Mouse (Mus musculus): ENCODE results near the gene Jmjd1c. TPM values are rescaled to one million over a fixed set of nuclear protein-coding genes. Genes with fewer than 3 reads are reported as not detected.

Jmjd1c gene
- polyA plus RNA-seq, 1 experiment = 22.7 TPM

DNA sequence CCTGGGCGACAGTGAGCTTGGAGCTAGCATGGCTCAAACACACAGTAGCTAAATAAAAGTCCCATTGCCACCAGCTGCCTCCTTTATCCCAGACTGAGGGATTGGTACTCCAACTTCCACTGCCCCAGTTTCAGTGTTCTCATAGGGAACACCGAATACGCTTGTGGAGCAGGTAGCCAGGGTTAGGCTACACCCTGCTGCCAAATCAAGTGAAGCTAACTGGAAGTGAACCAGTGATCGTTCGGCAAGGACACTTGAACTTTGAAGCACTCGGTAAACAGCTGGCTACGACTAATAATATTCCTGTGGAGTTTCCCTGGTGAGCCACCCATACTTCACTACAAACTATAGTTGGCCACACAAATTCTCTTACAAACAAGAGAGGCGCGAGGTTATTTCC, 187.6 kb downstream of the Jmjd1c start:
- TF ChIP-seq POLR2A (IDR thresholded peaks at IDR 0.05; ENCODE audit: low read depth, low read length) = no peak
- no peak for TF ChIP-seq CTCF (IDR thresholded peaks at IDR 0.05; ENCODE audit: extremely low read depth, insufficient read length, insufficient replicate concordance, low read depth, low read length)
- Histone ChIP-seq H3K27me3 (ENCODE audit: control insufficient read depth, insufficient read depth, low read length) (no peaks in the 10 kb centered on the region), H3K4me1 (ENCODE audit: control insufficient read depth, insufficient read depth, insufficient read length, low read length) (peaks cover 13% of the 10 kb centered on the region), H3K27ac (ENCODE audit: insufficient read depth, low read depth, low read length) (no peak overlapping the region), H3K4me3 (ENCODE audit: low read depth, low read length) (peak overlapping the region; percentile 0; the same call in 1 of the 2 replicates), H3K36me3 (ENCODE audit: control insufficient read depth, insufficient read depth, low read length) (no peaks in the 10 kb centered on the region)
- WGBS = 25% methylated on average over 9 of the region's 9 CpGs

DNA sequence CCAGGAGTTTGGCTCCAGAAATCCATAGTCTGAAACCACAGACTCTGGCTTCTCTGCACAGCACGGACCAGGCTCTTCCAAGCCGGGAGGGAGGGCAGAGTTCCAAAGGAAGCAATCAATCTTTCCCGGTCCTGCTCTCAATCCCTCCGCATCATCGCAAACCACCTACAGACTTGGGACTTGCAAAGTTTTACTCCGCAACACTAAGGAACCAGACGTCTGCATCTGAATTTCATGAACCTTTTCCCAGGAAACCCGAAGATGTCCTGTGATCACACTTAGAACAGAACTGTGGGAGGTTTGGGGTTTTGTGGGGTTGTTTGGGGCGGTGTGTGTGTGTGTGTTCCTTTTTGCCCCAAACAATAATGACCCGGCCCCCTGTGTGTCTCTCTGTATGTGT, 188.4 kb downstream of the Jmjd1c start:
- no peaks in the 10 kb centered on the region for H3K27me3 ChIP-seq (ENCODE audit: control insufficient read depth, insufficient read depth, low read length)
- H3K4me1 ChIP-seq (ENCODE audit: control insufficient read depth, insufficient read depth, insufficient read length, low read length) = peaks cover 13% of the 10 kb centered on the region
- H3K4me3 ChIP-seq (ENCODE audit: low read depth, low read length) = peak overlapping the region; percentile 77
- WGBS = 2% methylated on average over 10 of the region's 10 CpGs
- no peaks in the 10 kb centered on the region for H3K36me3 ChIP-seq (ENCODE audit: control insufficient read depth, insufficient read depth, low read length)
- no peak for TF ChIP-seq POLR2A (IDR thresholded peaks at IDR 0.05; ENCODE audit: low read depth, low read length)
- TF ChIP-seq CTCF (IDR thresholded peaks at IDR 0.05; ENCODE audit: extremely low read depth, insufficient read length, insufficient replicate concordance, low read depth, low read length) = no peak
- peak overlapping the region; percentile 66; the same call in 1 of the 2 replicates for H3K27ac ChIP-seq (ENCODE audit: insufficient read depth, low read depth, low read length)

DNA sequence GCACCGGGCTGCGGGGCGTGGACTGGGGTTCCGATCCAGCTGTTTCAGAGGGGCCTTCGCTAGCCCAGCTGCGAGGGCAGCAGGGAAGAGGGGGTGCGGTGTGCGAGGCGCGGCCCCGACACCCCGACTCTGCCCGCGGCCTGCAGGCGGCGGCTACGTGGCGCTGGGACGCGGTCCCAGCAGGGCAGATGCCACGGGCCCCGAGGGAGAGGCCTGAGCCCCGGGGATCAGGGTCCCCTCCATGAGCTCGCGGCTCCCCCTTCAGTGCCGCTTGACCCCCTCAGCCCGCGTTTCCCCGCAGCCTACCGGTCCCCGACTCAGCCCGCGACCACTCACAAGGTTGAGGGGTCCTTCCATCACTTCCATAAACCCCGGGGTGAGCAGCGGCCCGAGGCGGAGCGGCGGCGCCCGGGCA, 188.8 kb downstream of the Jmjd1c start:
- H3K4me1 ChIP-seq (ENCODE audit: control insufficient read depth, insufficient read depth, insufficient read length, low read length) = peaks cover 13% of the 10 kb centered on the region
- peak overlapping the region; percentile 77 for H3K4me3 ChIP-seq (ENCODE audit: low read depth, low read length)
- no peaks in the 10 kb centered on the region for H3K36me3 ChIP-seq (ENCODE audit: control insufficient read depth, insufficient read depth, low read length)
- TF ChIP-seq CTCF (IDR thresholded peaks at IDR 0.05; ENCODE audit: extremely low read depth, insufficient read length, insufficient replicate concordance, low read depth, low read length) (no peak), POLR2A (IDR thresholded peaks at IDR 0.05; ENCODE audit: low read depth, low read length) (no peak)
- H3K27ac ChIP-seq (ENCODE audit: insufficient read depth, low read depth, low read length) = peak overlapping the region; percentile 66
- no peaks in the 10 kb centered on the region for H3K27me3 ChIP-seq (ENCODE audit: control insufficient read depth, insufficient read depth, low read length)
- WGBS = under 1% methylated on average over 41 of the region's 41 CpGs

DNA sequence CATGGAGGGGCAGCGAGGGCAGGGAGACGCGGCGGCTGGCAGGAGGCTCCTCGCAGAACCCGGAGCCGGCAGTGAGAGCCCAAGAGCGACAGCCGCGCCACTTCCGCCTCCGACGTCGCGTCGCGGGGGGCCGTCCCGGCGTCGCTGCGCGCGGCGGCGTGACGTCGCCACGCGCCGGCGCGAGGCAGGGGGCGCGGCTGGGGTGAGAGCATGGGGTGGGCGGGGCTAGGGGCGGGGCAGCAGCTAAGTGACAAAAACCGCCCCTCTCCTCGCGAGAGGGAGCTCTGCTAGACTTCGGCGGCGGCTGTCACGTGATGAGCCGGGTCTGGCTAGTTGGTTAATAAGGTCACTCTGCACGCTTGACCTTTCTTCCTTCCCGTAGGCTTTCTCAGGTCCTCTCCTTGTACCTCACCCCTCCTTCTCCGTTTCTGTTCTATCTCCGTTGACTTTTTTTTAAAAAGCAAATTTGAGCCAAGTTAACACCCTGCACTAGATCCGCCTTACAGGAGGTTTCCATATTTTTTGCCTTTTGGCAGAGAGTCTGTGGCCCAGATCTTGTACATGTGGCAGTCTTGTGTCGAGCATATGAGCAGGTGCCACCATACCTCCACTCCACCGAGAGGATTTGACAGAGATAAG, 189.4 kb downstream of the Jmjd1c start, which contains the start of gene Nrbf2:
Gene Nrbf2, minus strand, starts transcription at position 130 of the 639 bp plus-strand sequence.
- H3K4me3 ChIP-seq (ENCODE audit: low read depth, low read length) = peak within 1 kb of the TSS; percentile 77
- TF ChIP-seq CTCF (IDR thresholded peaks at IDR 0.05; ENCODE audit: extremely low read depth, insufficient read length, insufficient replicate concordance, low read depth, low read length) = no peak
- TF ChIP-seq POLR2A (IDR thresholded peaks at IDR 0.05; ENCODE audit: low read depth, low read length) = no peak
- peaks cover 13% of the 10 kb centered on the region for H3K4me1 ChIP-seq (ENCODE audit: control insufficient read depth, insufficient read depth, insufficient read length, low read length)
- peak within 1 kb of the TSS; percentile 66 for H3K27ac ChIP-seq (ENCODE audit: insufficient read depth, low read depth, low read length)
- WGBS = 1% methylated on average over 52 of the region's 52 CpGs
- H3K27me3 ChIP-seq (ENCODE audit: control insufficient read depth, insufficient read depth, low read length) = no peaks in the 10 kb centered on the region
- H3K36me3 ChIP-seq (ENCODE audit: control insufficient read depth, insufficient read depth, low read length) = no peaks in the 10 kb centered on the region

DNA sequence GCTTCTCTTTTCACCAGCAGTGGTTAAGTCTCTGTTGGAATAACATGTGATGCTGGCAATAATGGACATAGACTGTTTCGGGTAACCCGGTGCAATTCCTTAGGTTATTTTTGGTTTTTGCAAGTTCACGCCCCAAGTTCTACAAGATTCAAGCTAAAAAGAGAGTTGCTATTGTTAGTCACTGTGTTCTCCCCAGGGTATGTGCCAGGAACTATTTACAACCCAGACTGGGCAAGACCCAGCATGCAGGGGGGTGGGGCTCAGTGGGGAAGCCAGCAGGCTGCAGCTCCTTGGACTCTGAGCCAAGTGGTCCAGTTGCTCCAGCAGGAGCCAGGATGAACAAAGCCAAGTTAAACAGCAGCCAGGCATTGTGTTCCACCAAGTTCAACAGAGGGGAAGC, 192.0 kb downstream of the Jmjd1c start:
- Histone ChIP-seq H3K4me1 (ENCODE audit: control insufficient read depth, insufficient read depth, insufficient read length, low read length) (peaks cover 10% of the 10 kb centered on the region; the same call in 1 of the 2 replicates), H3K4me3 (ENCODE audit: low read depth, low read length) (no peak overlapping the region), H3K27ac (ENCODE audit: insufficient read depth, low read depth, low read length) (no peak overlapping the region), H3K36me3 (ENCODE audit: control insufficient read depth, insufficient read depth, low read length) (no peaks in the 10 kb centered on the region), H3K27me3 (ENCODE audit: control insufficient read depth, insufficient read depth, low read length) (no peaks in the 10 kb centered on the region)
- TF ChIP-seq POLR2A (IDR thresholded peaks at IDR 0.05; ENCODE audit: low read depth, low read length) (no peak), CTCF (IDR thresholded peaks at IDR 0.05; ENCODE audit: extremely low read depth, insufficient read length, insufficient replicate concordance, low read depth, low read length) (no peak)
- WGBS = 18% methylated on average over 3 of the region's 3 CpGs

DNA sequence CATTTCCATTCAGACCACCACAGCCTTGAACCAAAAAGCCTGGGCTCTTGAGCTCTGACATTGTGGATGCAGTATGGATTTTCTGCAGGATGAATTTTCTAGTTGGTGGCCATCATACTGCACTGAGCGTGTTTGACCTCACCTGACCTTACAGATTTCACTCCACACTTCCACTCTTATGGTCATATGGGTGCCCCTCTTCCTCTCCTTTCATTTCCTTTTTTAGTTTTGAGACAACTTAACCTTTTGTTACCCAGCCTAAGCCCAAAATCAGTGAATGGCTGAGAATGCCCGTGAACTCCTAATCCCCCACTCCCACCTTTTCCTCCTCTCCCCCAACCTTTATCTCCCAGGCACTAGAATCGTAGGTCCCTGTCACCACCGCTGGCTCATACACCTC, 194.7 kb downstream of the Jmjd1c start:
- H3K4me3 ChIP-seq (ENCODE audit: low read depth, low read length) = no peak overlapping the region
- H3K27ac ChIP-seq (ENCODE audit: insufficient read depth, low read depth, low read length) = no peak overlapping the region
- H3K36me3 ChIP-seq (ENCODE audit: control insufficient read depth, insufficient read depth, low read length) = no peaks in the 10 kb centered on the region
- 77% methylated on average over 4 of the region's 4 CpGs for WGBS
- H3K4me1 ChIP-seq (ENCODE audit: control insufficient read depth, insufficient read depth, insufficient read length, low read length) = peaks cover 2% of the 10 kb centered on the region; the same call in 1 of the 2 replicates
- H3K27me3 ChIP-seq (ENCODE audit: control insufficient read depth, insufficient read depth, low read length) = no peaks in the 10 kb centered on the region
- TF ChIP-seq POLR2A (IDR thresholded peaks at IDR 0.05; ENCODE audit: low read depth, low read length) (no peak), CTCF (IDR thresholded peaks at IDR 0.05; ENCODE audit: extremely low read depth, insufficient read length, insufficient replicate concordance, low read depth, low read length) (no peak)

DNA sequence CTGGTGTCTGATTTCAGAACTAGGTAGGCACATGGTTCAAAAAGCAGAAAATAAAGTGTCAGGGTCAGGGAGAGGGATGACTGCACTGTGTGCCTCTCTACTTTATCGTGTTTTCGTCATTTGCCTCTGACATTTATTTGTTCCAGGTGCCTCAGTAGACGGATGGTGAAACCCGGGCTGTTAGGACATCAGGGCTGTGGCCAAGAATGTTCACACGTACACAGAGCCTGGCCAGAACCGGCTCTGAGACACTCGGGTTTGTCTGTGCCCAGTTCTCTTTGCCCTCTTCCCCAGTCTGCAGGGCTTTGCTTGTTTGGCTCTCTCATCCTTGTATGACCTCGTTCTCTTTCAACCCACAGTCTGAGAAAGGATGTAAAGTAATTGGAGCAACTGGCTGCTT, 195.2 kb downstream of the Jmjd1c start:
- no peaks in the 10 kb centered on the region for H3K27me3 ChIP-seq (ENCODE audit: control insufficient read depth, insufficient read depth, low read length)
- H3K4me3 ChIP-seq (ENCODE audit: low read depth, low read length) = no peak overlapping the region
- peaks cover 2% of the 10 kb centered on the region; the same call in 1 of the 2 replicates for H3K4me1 ChIP-seq (ENCODE audit: control insufficient read depth, insufficient read depth, insufficient read length, low read length)
- H3K27ac ChIP-seq (ENCODE audit: insufficient read depth, low read depth, low read length) = no peak overlapping the region
- TF ChIP-seq POLR2A (IDR thresholded peaks at IDR 0.05; ENCODE audit: low read depth, low read length) = no peak
- TF ChIP-seq CTCF (IDR thresholded peaks at IDR 0.05; ENCODE audit: extremely low read depth, insufficient read length, insufficient replicate concordance, low read depth, low read length) = no peak
- WGBS = 59% methylated on average over 8 of the region's 8 CpGs
- no peaks in the 10 kb centered on the region for H3K36me3 ChIP-seq (ENCODE audit: control insufficient read depth, insufficient read depth, low read length)

Data from small intestine, adult 2 months (tissue).